Mouse (Mus musculus): ENCODE measurements around the gene Htr1d. TPM values are rescaled to one million over a fixed set of nuclear protein-coding genes. Genes with fewer than 3 reads are reported as not detected.
A peak's percentile ranks its signal among the peaks of the same experiment; 100 is the strongest.

Htr1d gene
- polyA plus RNA-seq, 1 experiment = not detected

GRCm38 (mm10) chr4:136419386-136419785 lies 3.9 kb upstream of the Htr1d start:
- TF ChIP-seq CTCF (IDR thresholded peaks at IDR 0.05; ENCODE audit: low read depth, low read length) (no peak), POLR2A (IDR thresholded peaks at IDR 0.05; ENCODE audit: borderline replicate concordance, low read depth, low read length) (no peak)
- no peak overlapping the region for H3K27ac ChIP-seq (ENCODE audit: insufficient read depth, low read depth, low read length)
- no peaks in the 10 kb centered on the region for H3K4me1 ChIP-seq (ENCODE audit: control insufficient read depth, insufficient read depth, low read length)
- no peak overlapping the region for H3K4me3 ChIP-seq (ENCODE audit: insufficient read depth, low read length)

DNA sequence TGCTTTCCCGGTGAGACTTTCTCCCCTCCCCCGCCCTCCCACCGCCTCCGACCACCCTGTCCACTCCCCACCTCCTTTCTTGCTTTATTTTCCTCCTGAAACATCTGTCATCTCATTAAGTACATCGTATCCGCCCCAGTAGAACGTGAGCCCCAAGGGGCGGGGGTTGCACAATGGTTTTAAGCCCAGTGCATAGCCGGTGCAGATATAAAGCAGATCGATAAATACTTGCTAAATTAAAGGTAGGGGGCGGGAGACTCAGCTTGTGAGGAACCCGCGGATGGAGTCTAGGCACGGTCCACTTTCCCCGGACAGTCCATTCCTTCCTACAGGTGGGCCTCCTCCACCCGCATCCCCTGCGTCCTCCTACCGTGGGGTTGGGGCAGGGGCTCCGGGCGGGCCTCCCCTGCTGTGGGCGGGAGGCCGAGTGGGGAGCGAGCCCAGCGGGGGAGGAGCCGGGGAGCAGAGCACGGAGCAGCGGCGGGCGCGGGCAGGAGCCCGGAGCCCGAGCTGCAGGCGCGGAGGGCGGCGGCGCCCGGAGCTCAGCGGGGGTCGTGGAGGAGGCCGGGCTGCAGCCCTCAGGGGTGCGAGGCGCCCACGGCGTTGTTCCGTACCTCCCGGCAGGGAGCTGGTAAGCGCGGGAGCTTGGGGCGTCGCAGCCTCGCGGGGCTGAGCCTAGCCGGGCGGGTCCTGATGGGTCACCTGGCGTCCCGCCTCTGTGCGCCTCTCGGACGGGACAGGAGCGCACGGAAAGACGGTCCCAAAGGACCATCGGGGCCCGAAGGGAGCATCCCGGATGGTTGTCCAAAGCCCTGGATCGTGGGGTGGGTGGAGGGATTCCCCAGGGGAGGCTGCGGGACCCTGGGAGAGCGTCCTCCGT lies 1.0 kb downstream of the Htr1d start:
- H3K4me3 ChIP-seq (ENCODE audit: insufficient read depth, low read length) = peak overlapping the region; percentile 10; the same call in 1 of the 2 replicates
- TF ChIP-seq POLR2A (IDR thresholded peaks at IDR 0.05; ENCODE audit: borderline replicate concordance, low read depth, low read length) (no peak), CTCF (IDR thresholded peaks at IDR 0.05; ENCODE audit: low read depth, low read length) (no peak)
- H3K27ac ChIP-seq (ENCODE audit: insufficient read depth, low read depth, low read length) = no peak overlapping the region

DNA sequence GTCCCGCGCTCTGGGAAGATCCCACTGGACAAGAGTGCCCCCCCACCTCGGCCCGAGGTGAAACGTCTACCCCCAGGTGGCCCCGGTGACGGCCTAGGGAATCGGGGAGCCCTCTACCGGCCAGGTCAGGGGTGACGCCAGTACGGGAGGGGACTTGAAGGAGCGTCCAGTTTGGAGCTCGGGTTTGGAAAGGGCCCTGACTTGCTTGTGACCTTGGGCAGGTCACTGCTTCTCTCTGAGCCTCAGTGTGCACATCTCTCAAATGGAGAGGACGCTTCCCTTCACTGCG lies 1.6 kb downstream of the Htr1d start:
- peak; percentile 29; the same call in 1 of the 2 replicates for TF ChIP-seq CTCF (IDR thresholded peaks at IDR 0.05; ENCODE audit: low read depth, low read length)
- no peak for TF ChIP-seq POLR2A (IDR thresholded peaks at IDR 0.05; ENCODE audit: borderline replicate concordance, low read depth, low read length)
- Histone ChIP-seq H3K27ac (ENCODE audit: insufficient read depth, low read depth, low read length) (no peak overlapping the region), H3K4me1 (ENCODE audit: control insufficient read depth, insufficient read depth, low read length) (no peaks in the 10 kb centered on the region), H3K4me3 (ENCODE audit: insufficient read depth, low read length) (0 out of 2 replicates have a peak overlapping the region, but pooled peaks have one; percentile 10)

More for the DNA sequence above, 1.0 kb downstream of the Htr1d start:
- no peaks in the 10 kb centered on the region for H3K4me1 ChIP-seq (ENCODE audit: control insufficient read depth, insufficient read depth, low read length)

- no peaks in the 10 kb centered on the region for H3K4me1 ChIP-seq (ENCODE audit: control insufficient read depth, insufficient read depth, low read length)
- H3K27ac ChIP-seq (ENCODE audit: insufficient read depth, low read depth, low read length) = no peak overlapping the region
- no peak overlapping the region for H3K4me3 ChIP-seq (ENCODE audit: insufficient read depth, low read length)
- no peak for TF ChIP-seq CTCF (IDR thresholded peaks at IDR 0.05; ENCODE audit: low read depth, low read length)
- TF ChIP-seq POLR2A (IDR thresholded peaks at IDR 0.05; ENCODE audit: borderline replicate concordance, low read depth, low read length) = no peak
Measured at GRCm38 (mm10) chr4:136430609-136431375, 7.5 kb downstream of the Htr1d start.

DNA sequence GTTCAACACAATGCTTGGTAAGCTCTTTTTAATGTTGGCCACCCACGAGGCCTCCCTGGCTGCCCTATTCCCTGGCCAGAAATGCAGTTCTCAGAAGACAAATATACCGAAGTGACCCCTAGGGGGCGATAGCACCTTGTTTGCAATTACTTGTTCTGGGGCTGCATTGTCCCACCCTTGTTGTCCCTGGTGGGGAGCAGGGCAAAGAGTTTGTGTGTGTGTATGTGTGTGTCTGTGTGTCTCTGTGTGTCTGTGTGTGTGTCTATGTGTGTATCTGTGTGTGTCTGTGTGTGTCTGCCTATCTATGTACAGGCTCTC lies 8.0 kb downstream of the Htr1d start:
- Histone ChIP-seq H3K4me3 (ENCODE audit: insufficient read depth, low read length) (no peak overlapping the region), H3K27ac (ENCODE audit: insufficient read depth, low read depth, low read length) (no peak overlapping the region), H3K4me1 (ENCODE audit: control insufficient read depth, insufficient read depth, low read length) (no peaks in the 10 kb centered on the region)
- peak; percentile 81 for TF ChIP-seq CTCF (IDR thresholded peaks at IDR 0.05; ENCODE audit: low read depth, low read length)
- no peak for TF ChIP-seq POLR2A (IDR thresholded peaks at IDR 0.05; ENCODE audit: borderline replicate concordance, low read depth, low read length)

- TF ChIP-seq CTCF (IDR thresholded peaks at IDR 0.05; ENCODE audit: low read depth, low read length) (no peak), POLR2A (IDR thresholded peaks at IDR 0.05; ENCODE audit: borderline replicate concordance, low read depth, low read length) (no peak)
- H3K4me3 ChIP-seq (ENCODE audit: insufficient read depth, low read length) = no peak overlapping the region
- H3K27ac ChIP-seq (ENCODE audit: insufficient read depth, low read depth, low read length) = no peak overlapping the region
- no peaks in the 10 kb centered on the region for H3K4me1 ChIP-seq (ENCODE audit: control insufficient read depth, insufficient read depth, low read length)
Measured at GRCm38 (mm10) chr4:136434029-136434428, 10.7 kb downstream of the Htr1d start.

DNA sequence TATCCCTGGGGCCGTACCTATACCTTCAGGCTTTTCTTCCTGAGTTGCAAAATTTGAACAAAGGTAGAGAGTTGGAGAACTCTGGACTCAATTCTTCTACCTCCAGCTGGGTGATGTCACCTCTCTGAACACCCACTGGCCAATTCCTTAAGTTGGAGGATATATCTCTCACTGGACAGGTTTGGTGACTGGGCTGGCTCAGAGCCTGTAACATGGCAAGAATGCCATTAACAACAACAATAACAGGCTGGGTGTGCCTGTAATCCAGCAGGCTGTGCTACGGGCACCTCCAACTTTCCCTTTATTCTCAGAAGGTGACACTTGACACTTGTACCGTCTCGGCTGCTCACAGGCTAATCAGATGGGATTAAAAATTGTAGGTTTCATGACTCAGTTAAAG lies 15.8 kb downstream of the Htr1d start:
- TF ChIP-seq CTCF (IDR thresholded peaks at IDR 0.05; ENCODE audit: low read depth, low read length) (no peak), POLR2A (IDR thresholded peaks at IDR 0.05; ENCODE audit: borderline replicate concordance, low read depth, low read length) (no peak)
- H3K4me1 ChIP-seq (ENCODE audit: control insufficient read depth, insufficient read depth, low read length) = no peaks in the 10 kb centered on the region
- no peak overlapping the region for H3K27ac ChIP-seq (ENCODE audit: insufficient read depth, low read depth, low read length)
- H3K4me3 ChIP-seq (ENCODE audit: insufficient read depth, low read length) = no peak overlapping the region

DNA sequence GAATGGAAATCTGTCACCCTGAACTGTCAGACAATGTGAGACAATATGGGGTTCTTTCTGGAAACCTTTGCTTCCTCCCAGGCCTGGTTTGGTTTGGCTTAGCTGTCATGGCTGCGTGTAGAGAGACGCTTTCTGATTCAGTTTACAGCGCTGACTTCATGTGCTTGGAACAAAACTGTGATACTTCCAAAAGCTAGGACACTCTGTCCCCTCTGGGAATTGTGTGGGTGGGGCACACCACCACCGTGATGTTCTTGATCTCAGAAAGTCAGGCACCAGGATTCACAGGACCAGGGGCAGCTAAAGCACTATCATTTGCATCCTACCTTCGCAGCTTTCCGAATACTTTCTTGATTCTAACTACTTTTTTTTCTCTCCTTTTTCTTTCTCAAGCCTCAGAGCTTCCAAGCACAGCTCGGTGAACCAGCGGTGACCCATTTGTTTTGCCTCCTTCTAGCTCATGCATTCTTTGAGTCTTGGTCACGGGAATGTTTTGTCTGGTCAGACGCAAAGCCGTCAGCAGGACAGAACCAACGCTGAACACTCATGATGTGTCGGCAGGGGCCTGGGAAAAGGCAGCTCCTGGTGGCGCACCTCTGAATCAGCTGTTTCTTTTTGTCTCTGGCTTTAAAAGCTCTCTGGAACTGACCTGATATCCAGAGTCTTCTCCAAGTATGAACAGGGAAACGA lies 18.2 kb downstream of the Htr1d start:
- no peak overlapping the region for H3K4me3 ChIP-seq (ENCODE audit: insufficient read depth, low read length)
- H3K4me1 ChIP-seq (ENCODE audit: control insufficient read depth, insufficient read depth, low read length) = no peaks in the 10 kb centered on the region
- no peak overlapping the region for H3K27ac ChIP-seq (ENCODE audit: insufficient read depth, low read depth, low read length)
- TF ChIP-seq CTCF (IDR thresholded peaks at IDR 0.05; ENCODE audit: low read depth, low read length) (no peak), POLR2A (IDR thresholded peaks at IDR 0.05; ENCODE audit: borderline replicate concordance, low read depth, low read length) (no peak)

DNA sequence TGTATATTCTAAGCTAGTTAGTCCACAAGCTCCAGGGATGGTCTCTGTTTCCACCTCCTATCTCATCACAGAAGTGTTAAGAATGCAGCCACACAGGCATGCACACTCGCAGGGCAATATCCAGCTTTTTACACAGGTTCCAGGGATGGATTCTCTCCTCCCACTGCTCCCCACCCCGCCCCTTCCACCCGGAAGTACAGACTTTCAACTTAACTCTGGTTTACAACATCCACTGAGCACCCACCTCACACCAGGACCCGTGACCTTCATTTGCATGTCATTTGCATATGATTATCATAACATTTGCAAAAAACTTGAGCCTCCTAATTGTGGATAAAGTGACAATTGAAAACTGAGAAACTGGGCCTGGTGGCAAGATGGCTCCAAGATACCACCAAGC lies 21.2 kb downstream of the Htr1d start:
- Histone ChIP-seq H3K4me3 (ENCODE audit: insufficient read depth, low read length) (no peak overlapping the region), H3K4me1 (ENCODE audit: control insufficient read depth, insufficient read depth, low read length) (no peaks in the 10 kb centered on the region), H3K27ac (ENCODE audit: insufficient read depth, low read depth, low read length) (no peak overlapping the region)
- TF ChIP-seq POLR2A (IDR thresholded peaks at IDR 0.05; ENCODE audit: borderline replicate concordance, low read depth, low read length) (no peak), CTCF (IDR thresholded peaks at IDR 0.05; ENCODE audit: low read depth, low read length) (no peak)

Measured in bone marrow macrophage, adult 2 months (primary cell).